Mouse (Mus musculus): Measurements from ENCODE around the gene Ehf. TPM values are rescaled to one million over a fixed set of nuclear protein-coding genes. Genes with fewer than 3 reads are reported as not detected.

Ehf gene
- polyA plus RNA-seq (2012; rRNA removed): 0.04 and 0.06 TPM in 2 replicates

GRCm38 (mm10) chr2:103303132-103303531, at the start of gene Ehf:
TSS of gene Ehf (minus strand) at chr2:103303278.

Other genes starting within 250 kb of the Ehf start
- gene Pdhx, start 229.8 kb downstream of the Ehf start, polyA plus RNA-seq (2012; rRNA removed): 28.1 and 37.0 TPM in 2 replicates
- gene Apip, start 229.6 kb downstream of the Ehf start, polyA plus RNA-seq (2012; rRNA removed): 34.6 and 50.5 TPM in 2 replicates
- gene Elf5, start 108.4 kb upstream of the Ehf start, polyA plus RNA-seq (2012; rRNA removed): 0.11 and 0.52 TPM in 2 replicates
- gene Cat, start 181.9 kb upstream of the Ehf start, polyA plus RNA-seq (2012; rRNA removed): 48.6 and 60.8 TPM in 2 replicates